Mouse (Mus musculus) lung, postnatal 0 days (tissue): ENCODE results near the gene Agtr1a.

Source experiments
- CTCF ChIP-seq: IDR thresholded peaks from 2 replicates; pipeline ENCODE4 v1.5.1; 2016; ENCODE audit warnings: antibody characterized with exemption, mild to moderate bottlenecking
- EP300 ChIP-seq: IDR thresholded peaks from 2 replicates; pipeline ENCODE4 v1.6.1; 2016; ENCODE audit warnings: antibody characterized with exemption, mild to moderate bottlenecking, control low read depth

- TF ChIP-seq CTCF (no peak), EP300 (no peak)
These were observed 18.8 kb downstream of the Agtr1a start for GRCm38 (mm10) chr13:30354991-30355580.
